Mouse (Mus musculus) kidney, postnatal 0 days (tissue): ENCODE data around the gene Ush2a. TPM values are rescaled to one million over a fixed set of nuclear protein-coding genes. Genes with fewer than 3 reads are reported as not detected.
A peak's percentile ranks its signal among the peaks of the same experiment; 100 is the strongest.

Experiments
- ATAC-seq: fragments of 200-750 bp; cut with Nextera tagmentation; replicated peaks from 2 replicates; pipeline ENCODE4 v1.8.0; 2017; ENCODE audit warnings: low read depth, moderate number of reproducible peaks, moderate TSS enrichment, moderate library complexity; ENCODE audit not compliant: low FRiP score
- DNase-seq: peaks from one replicate; pipeline ENCODE4 v3.0.0-alpha.2; 2016; ENCODE audit warnings: low spot score
- H3K27ac ChIP-seq: fragments of 300-500 bp; sonication (generic); 2 replicates; pipeline ENCODE4 v1.5.1; 2014; ENCODE audit warnings: mild to moderate bottlenecking
- H3K27me3 ChIP-seq: fragments of 300-500 bp; sonication (generic); 2 replicates; pipeline ENCODE4 v1.6.1; 2014; ENCODE audit warnings: low read length, mixed read lengths; ENCODE audit not compliant: insufficient read depth
- H3K36me3 ChIP-seq: fragments of 300-500 bp; sonication (generic); 2 replicates; pipeline ENCODE4 v1.6.1; 2014; ENCODE audit warnings: low read length, mixed read lengths; ENCODE audit not compliant: insufficient read depth
- H3K4me1 ChIP-seq: fragments of 300-500 bp; sonication (generic); replicated peaks from 2 replicates; pipeline ENCODE4 v1.6.1; 2014; ENCODE audit warnings: antibody characterized with exemption, low read length, mixed read lengths; ENCODE audit not compliant: insufficient read depth
- H3K4me2 ChIP-seq: fragments of 300-500 bp; sonication (generic); 2 replicates; pipeline ENCODE4 v1.6.1; 2014; ENCODE audit warnings: mild to moderate bottlenecking, low read length, moderate library complexity, mixed read lengths
- H3K4me3 ChIP-seq: fragments of 300-500 bp; sonication (generic); replicated peaks from 2 replicates; pipeline ENCODE4 v1.5.1; 2014; ENCODE audit warnings: low read depth, low read length
- H3K9ac ChIP-seq: fragments of 300-500 bp; sonication (generic); 2 replicates; pipeline ENCODE4 v1.6.1; 2014; ENCODE audit warnings: low read depth, low read length
- H3K9me3 ChIP-seq: fragments of 300-500 bp; sonication (generic); replicated peaks from 2 replicates; pipeline ENCODE4 v1.6.1; 2016; ENCODE audit warnings: low read length, inconsistent platforms, mixed read lengths
- CTCF ChIP-seq: IDR thresholded peaks from 2 replicates; pipeline ENCODE4 v1.5.1; 2016; ENCODE audit warnings: antibody characterized with exemption, low read depth, mild to moderate bottlenecking, moderate library complexity
- WGBS: fragments of 180-500 bp; shearing (Covaris S2); extraction: QIAGEN DNeasy Blood & Tissue Kit; methylation state at CpG from one replicate; pipeline ENCODE4 v1.1.7; 2014; 5-methylcytosine and 5-hydroxymethylcytosine counted together
- polyA plus RNA-seq: library from polyadenylated mRNA; unstranded; fragments of >200 nt; fragmentation: Nextera tagmentation; extraction: Ambion mirVana; gene quantifications from 2 replicates; pipeline ENCODE4 v1.2.1, GENCODE M21; 2015

The Ush2a gene
- polyA plus RNA-seq, 1 experiment from 2014 or later, result not detected

DNA sequence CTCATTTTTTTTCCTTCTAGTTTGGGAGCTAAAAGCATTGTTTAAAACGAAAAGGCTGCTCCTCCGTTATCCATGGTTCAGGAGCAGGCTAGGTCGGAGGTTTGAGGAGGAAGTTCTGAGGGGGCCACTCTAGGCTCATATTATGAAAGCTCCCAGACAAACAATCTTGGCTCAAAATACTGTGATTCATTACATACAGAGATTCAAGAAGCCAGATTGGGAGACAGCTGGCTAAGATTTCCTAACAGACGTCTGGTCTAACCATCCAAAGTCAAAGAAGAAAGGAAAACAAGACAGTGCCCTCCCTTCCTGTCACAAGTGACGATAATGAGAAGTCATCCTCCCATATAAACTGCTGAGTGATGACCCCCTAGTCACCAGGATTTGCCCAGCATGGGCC lies 354.7 kb downstream of the Ush2a start:
- Histone ChIP-seq H3K4me2 (no peak overlapping the region), H3K27me3 (no peaks in the 10 kb centered on the region), H3K4me3 (no peak overlapping the region), H3K27ac (no peak overlapping the region), H3K9me3 (no peaks in the 10 kb centered on the region), H3K4me1 (no peaks in the 10 kb centered on the region), H3K9ac (no peak overlapping the region), H3K36me3 (no peaks in the 10 kb centered on the region)
- ATAC-seq (no peak), DNase-seq (peak; percentile 10)
- WGBS, result 25% methylated on average over 5 of the region's 5 CpGs
- TF ChIP-seq CTCF, result no peak

DNA sequence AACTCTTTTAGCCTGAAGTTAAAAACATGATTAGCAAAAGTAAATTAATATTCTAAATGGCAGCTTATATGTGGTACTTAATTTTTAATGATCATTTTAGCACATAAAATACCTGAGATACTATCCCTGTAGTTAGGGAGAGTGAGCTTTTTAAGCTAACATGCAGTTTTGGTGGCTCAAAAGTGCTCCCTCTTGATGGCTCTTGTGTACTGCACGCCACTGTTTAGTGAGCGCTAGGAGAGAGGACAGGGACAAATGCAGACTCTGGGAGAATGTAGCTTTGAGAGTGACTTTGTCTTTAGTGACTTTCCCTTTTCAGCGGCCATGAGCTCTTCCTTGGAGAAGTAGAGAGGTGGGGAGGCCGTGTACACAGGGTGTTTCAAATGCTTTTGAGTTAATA lies 371.9 kb downstream of the Ush2a start:
- peak; percentile 72 for TF ChIP-seq CTCF
- no peaks in the 10 kb centered on the region for H3K9me3 ChIP-seq
- H3K9ac ChIP-seq, result no peak overlapping the region
- H3K27me3 ChIP-seq, result no peaks in the 10 kb centered on the region
- H3K4me2 ChIP-seq, result no peak overlapping the region
- H3K4me1 ChIP-seq, result no peaks in the 10 kb centered on the region
- no peaks in the 10 kb centered on the region for H3K36me3 ChIP-seq
- no peak overlapping the region for H3K4me3 ChIP-seq
- ATAC-seq (no peak), DNase-seq (peak; percentile 68)
- WGBS, result 33% methylated on average over 4 of the region's 4 CpGs
- no peak overlapping the region for H3K27ac ChIP-seq

DNA sequence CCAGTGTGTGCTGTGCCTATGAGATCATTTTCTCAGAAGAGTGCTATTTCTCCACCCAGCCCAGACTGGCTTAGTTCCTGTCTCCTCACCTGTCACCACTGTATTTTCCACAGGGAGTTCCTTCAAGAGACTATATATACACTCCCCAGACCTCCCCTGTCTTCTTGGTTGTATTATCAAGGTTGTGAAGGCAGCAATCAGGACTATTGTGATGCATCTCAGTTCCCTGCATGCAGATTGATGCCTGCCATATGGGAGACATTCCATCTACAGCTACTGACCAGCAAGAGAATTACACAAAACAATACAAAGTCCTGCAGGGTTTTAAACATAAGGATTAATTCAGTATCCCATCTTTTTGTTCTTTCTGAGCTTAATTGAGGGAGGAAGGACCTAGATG lies 377.8 kb downstream of the Ush2a start:
- H3K9ac ChIP-seq, result no peak overlapping the region
- TF ChIP-seq CTCF, result no peak
- H3K4me3 ChIP-seq, result no peak overlapping the region
- H3K27me3 ChIP-seq, result no peaks in the 10 kb centered on the region
- DNase-seq, result no peak
- no peaks in the 10 kb centered on the region for H3K4me1 ChIP-seq
- H3K36me3 ChIP-seq, result no peaks in the 10 kb centered on the region
- no peak overlapping the region for H3K27ac ChIP-seq
- H3K4me2 ChIP-seq, result no peak overlapping the region
- ATAC-seq, result no peak
- H3K9me3 ChIP-seq, result no peaks in the 10 kb centered on the region

DNA sequence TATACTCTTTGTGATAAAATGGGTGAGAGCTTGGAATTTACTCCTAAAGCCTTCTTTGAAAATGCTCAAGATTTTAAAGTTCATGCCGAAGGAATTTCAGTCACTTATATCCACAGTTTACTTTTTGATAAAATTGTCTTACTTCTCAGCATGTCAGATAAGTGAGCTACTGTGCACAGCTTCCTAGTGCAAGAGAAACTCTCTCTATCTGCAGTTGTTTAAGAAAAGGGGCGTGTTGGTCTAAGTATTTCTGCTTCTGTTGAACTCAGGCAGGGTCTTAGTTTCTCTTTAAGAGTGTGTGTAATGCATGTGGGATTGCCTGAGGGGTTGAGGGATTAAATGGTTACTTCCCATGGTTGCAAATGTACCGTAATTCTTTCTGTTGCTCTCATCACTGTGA lies 381.3 kb downstream of the Ush2a start:
- H3K27me3 ChIP-seq, result no peaks in the 10 kb centered on the region
- H3K4me2 ChIP-seq, result no peak overlapping the region
- ATAC-seq (no peak), DNase-seq (no peak)
- H3K27ac ChIP-seq, result no peak overlapping the region
- 85% methylated on average over 3 of the region's 3 CpGs for WGBS
- H3K4me3 ChIP-seq, result no peak overlapping the region
- no peaks in the 10 kb centered on the region for H3K36me3 ChIP-seq
- no peak overlapping the region for H3K9ac ChIP-seq
- H3K4me1 ChIP-seq, result no peaks in the 10 kb centered on the region
- no peaks in the 10 kb centered on the region for H3K9me3 ChIP-seq
- TF ChIP-seq CTCF, result no peak

DNA sequence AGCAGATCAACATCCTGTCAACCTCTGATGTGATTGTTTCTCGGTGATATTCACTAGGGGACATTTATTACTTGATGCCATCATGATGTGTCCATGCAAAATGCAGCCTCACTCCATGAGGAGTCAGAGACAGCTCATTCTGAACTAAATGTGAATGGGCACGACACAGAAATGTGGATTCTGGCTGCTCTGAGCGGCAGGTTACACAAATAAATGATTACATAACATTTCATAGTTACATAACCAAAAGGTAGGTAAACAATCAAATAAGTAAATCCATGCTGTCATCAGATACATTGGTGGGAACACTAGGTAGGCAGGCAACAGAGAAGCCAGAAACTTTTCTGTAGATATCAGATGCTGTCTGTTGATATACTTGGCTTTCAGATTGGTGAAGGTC lies 391.2 kb downstream of the Ush2a start:
- Histone ChIP-seq H3K4me1 (no peaks in the 10 kb centered on the region), H3K4me3 (no peak overlapping the region), H3K27me3 (no peaks in the 10 kb centered on the region), H3K27ac (no peak overlapping the region), H3K36me3 (no peaks in the 10 kb centered on the region), H3K9ac (no peak overlapping the region), H3K4me2 (no peak overlapping the region), H3K9me3 (no peaks in the 10 kb centered on the region)
- 85% methylated on average over 3 of the region's 3 CpGs for WGBS
- no peak for DNase-seq
- no peak for ATAC-seq
- TF ChIP-seq CTCF, result no peak

DNA sequence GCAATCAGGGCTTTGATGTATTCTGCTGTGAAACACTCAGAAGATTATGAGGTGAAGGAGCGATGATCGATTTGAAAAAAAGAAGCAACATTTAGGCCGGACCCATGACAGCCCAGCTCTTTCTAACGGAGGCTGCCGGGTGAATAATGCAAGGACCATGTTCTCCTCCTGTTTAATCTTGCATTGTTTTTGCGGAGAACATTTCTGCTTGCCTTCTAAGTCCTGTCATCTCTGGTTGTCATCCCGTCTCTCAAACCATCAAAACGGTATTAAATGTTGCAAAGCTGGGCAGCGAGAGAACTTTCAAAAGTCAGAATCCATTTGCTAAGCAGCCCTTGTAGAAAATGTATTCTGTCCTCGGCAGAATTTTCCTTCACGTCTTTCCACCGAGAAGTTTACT lies 394.3 kb downstream of the Ush2a start:
- DNase-seq, result no peak

DNA sequence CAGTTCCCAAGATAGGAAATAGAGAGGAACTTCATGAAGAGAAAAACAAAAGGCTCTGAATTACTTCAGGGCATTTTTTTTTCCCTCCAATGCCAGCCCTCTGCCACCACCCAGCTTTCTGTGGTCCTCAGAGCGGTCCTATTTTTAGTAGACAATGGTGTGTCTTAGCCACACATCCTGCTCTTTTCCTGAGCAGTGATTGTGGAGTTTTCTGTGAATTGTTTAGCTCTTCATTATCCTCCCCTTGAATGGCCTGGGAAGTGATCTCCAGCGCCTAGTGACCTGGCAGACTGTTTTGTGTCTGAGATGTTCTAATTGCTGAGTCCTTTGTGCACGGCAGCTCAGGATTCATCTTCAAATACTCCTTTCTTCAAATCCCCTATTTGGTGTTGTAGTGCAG lies 397.3 kb downstream of the Ush2a start:
- DNase-seq (no peak), ATAC-seq (no peak)
- H3K36me3 ChIP-seq, result no peaks in the 10 kb centered on the region
- no peak overlapping the region for H3K4me3 ChIP-seq
- H3K4me2 ChIP-seq, result no peak overlapping the region
- no peak for TF ChIP-seq CTCF
- H3K9ac ChIP-seq, result no peak overlapping the region
- WGBS, result 62% methylated on average over 3 of the region's 3 CpGs
- H3K4me1 ChIP-seq, result no peaks in the 10 kb centered on the region
- no peaks in the 10 kb centered on the region for H3K27me3 ChIP-seq
- H3K27ac ChIP-seq, result no peak overlapping the region
- no peaks in the 10 kb centered on the region for H3K9me3 ChIP-seq

More for the DNA sequence above, 394.3 kb downstream of the Ush2a start:
- Histone ChIP-seq H3K27me3 (no peaks in the 10 kb centered on the region), H3K27ac (no peak overlapping the region), H3K9me3 (no peaks in the 10 kb centered on the region), H3K9ac (no peak overlapping the region), H3K4me3 (no peak overlapping the region), H3K4me2 (no peak overlapping the region), H3K36me3 (no peaks in the 10 kb centered on the region), H3K4me1 (no peaks in the 10 kb centered on the region)
- WGBS, result 91% methylated on average over 12 of the region's 12 CpGs
- no peak for ATAC-seq
- no peak for TF ChIP-seq CTCF
